Mouse (Mus musculus): ENCODE results near the gene Rsad2.

GRCm38 (mm10) chr12:26477198-26477597, 20.9 kb upstream of the Rsad2 start:
- TF ChIP-seq POLR2A (IDR thresholded peaks at IDR 0.05; ENCODE audit: extremely low read depth, insufficient read depth, low read length) (no peak), CTCF (IDR thresholded peaks at IDR 0.05; ENCODE audit: extremely low read depth, insufficient read depth, low read length) (no peak)
